Mouse (Mus musculus): Measurements from ENCODE around the gene Tmem8.
"Not testable (repeated sequence)": the region's sequence is repeated elsewhere in the genome, so short reads cannot be mapped to it uniquely, and the experiment has no call there.

The Tmem8 gene

DNA sequence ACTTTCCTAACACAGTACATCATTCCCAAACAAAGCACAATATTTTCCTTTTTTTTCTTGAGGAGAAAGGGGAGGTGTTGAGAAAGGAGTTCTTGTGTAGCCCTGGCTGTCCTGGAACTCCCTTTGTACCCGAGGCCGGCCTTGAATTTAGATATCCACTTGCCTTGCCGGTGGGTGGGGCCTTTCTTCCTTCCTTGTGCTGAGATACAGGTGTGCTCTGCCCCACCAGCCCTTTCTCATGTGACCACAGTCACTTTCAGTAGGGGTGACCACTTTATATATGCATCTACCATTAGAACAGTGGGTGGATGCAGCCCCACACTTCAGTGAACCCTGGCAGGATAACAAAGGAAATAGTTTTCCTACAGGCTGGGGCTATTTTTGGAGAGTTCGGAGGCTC lies 1.4 kb upstream of the Tmem8 start:
- no peak for DNase-seq (ENCODE audit: low read depth)

- DNase-seq (ENCODE audit: low read depth) = no peak
Measured at GRCm38 (mm10) chr17:26112751-26113150, 348 bp upstream of the Tmem8 start.

GRCm38 (mm10) chr17:26114061-26114460 lies 962 bp downstream of the Tmem8 start:
- DNase-seq (ENCODE audit: low read depth) = no peak

- DNase-seq (ENCODE audit: low read depth) = not testable (repeated sequence)
Measured at GRCm38 (mm10) chr17:26114461-26114860, 1.4 kb downstream of the Tmem8 start.

- DNase-seq (ENCODE audit: low read depth) = no peak
Measured at GRCm38 (mm10) chr17:26115205-26115898, 2.3 kb downstream of the Tmem8 start.

- DNase-seq (ENCODE audit: low read depth) = no peak
Measured at GRCm38 (mm10) chr17:26115956-26116487, 2.9 kb downstream of the Tmem8 start.

DNA sequence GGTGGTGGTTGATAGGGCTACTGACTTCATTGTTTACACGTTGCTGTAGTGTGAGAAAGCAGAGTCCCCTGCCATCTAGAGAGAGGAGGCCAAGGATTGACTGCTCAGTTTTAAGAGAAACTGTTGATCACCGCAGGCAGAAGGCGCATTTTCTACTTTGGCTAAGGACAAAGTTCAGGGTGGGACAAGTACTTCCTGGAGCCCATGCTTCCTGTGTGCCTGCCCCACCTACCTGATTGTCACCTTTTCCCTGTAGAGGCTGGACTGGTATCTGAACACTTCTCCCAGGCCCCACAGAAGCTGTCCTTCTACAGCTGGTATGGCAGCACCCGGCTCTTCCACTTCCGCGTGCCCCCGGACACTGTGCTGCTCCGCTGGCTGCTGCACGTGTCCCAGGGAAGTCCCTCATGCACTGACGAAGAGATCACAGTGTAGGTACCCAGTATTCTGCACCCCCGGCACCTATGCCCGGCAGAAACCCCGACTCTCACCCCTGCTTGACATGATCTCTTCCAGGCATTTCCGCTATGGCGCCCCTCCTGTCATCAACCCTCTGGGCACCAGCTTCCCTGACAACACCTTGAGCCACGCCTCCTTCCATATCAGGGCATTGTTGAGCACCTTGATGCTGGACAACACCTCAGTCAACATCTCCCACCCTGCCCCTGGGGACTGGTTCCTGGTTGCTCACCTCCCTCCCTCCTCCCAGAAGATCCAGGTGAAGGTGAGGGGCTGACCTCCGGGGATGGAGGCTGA lies 3.6 kb downstream of the Tmem8 start:
- no peak for DNase-seq (ENCODE audit: low read depth)

DNA sequence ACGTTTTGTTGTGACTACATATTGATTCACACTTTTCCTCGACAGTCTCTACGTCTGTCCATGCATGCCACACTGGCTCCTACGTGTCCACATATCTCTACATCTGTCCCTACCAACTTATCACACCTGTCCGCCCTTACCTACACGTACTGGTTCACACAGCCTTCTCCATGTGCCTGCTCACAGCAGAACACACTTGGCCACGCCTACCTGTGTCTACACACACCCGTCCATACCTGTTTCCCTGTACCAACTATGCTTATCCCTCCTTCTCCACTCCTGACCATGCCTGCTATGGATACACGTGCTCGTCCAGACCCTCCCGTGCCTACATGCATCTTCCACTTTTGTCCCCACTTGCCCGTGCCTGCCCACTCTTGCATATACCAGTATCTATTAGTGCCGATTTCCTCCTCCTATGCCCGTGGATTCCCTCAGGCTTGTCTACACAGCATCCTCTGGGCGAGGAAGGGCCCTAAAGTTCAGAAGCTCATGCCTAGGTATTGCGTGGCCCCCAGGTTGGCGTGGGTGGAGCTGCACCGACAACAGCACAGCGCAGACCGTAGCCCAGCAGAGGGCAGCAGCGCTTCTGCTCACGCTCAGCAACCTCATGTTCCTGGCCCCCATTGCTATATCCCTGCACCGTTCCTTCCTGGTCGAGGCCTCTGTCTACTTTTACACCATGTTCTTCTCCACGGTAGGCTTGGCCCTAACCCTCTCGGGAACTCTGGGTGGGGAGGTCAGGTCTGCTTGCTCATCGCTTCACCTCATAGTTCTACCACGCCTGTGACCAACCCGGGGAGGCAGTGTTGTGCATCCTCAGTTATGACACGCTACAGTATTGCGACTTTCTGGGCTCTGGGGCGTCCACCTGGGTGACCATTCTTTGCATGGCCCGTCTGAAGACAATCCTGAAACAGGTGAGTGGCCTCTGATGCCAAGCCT lies 6.9 kb downstream of the Tmem8 start:
- peak; percentile 50 for DNase-seq (ENCODE audit: low read depth)

DNA sequence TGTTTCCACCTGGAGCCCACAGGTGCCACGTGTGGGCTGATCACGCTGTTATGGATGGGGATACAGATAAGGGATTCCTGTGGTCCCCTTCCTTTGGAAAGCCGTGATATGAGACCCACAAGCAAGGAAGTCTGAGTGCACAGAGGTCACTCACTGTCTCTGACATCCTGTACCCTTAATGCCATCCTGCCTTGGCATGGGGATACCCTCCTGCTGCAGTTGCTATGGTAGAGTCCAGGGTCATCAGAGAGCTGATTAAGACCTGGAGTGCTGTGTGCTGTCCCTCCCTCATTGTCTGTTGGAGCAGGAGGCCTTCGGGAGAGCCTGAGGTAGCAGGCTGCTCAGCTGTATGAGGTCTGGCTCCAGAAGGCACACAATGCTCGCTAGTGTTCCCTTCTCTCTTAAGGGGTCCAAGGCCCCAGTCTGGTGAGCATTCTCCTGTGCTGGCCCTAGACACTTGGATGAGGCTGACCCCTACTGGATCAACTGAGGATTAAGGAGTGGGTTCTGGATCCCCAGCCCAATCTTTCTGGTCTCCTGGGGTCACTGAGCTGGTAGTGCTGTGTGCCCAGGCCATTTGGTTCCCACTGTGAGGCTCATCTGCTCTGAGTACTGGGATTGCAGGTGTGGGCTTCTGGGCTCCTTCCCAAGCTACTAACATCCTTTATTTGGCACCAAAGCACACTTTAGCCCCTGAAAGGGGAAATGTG lies 9.5 kb downstream of the Tmem8 start:
- no peak for DNase-seq (ENCODE audit: low read depth)

DNA sequence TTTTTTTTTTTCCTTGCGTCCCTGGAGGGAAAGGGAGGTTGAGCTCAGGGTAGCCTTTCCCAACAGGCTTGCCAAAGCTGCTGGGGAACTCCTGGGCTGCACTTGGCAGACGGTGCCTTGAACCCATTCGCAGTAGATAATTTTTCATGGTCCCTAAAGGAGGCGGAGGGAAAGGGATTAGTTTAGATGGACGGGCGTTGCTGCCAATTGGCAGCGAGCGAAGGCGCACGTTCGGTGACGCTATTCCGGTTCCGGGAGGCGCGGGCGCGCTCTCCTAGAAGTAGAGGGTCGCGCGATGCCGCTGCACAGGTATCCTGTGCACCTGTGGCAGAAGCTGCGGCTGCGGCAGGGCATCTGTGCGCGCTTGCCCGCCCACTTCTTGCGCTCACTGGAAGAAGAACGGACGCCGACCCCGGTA lies 10.2 kb downstream of the Tmem8 start, which contains the start of gene Mrpl28:
TSS of gene Mrpl28 (plus strand) at position 234 of the 418 bp plus-strand sequence.
- DNase-seq (ENCODE audit: low read depth) = peak; percentile 87

- no peak for DNase-seq (ENCODE audit: low read depth)
Measured at GRCm38 (mm10) chr17:26124560-26124959, 11.5 kb downstream of the Tmem8 start.

DNA sequence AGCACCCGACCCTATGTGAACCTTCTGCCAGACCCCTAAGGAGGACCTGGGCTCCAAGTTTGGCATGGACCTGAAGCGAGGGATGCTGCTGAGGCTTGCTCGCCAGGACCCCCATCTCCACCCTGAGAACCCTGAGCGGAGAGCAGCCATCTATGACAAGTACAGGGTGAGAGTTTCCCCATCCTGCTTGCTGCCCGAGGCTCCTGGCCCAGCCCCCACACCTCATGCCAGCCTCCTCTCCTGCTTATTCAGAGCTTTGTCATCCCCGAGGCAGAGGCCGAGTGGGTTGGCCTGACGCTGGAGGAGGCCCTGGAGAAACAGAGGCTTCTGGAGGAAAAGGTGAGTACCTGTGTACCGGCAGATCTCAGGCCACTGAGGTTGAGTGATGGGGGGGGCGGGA lies 12.1 kb downstream of the Tmem8 start:
- no peak for DNase-seq (ENCODE audit: low read depth)

DNA sequence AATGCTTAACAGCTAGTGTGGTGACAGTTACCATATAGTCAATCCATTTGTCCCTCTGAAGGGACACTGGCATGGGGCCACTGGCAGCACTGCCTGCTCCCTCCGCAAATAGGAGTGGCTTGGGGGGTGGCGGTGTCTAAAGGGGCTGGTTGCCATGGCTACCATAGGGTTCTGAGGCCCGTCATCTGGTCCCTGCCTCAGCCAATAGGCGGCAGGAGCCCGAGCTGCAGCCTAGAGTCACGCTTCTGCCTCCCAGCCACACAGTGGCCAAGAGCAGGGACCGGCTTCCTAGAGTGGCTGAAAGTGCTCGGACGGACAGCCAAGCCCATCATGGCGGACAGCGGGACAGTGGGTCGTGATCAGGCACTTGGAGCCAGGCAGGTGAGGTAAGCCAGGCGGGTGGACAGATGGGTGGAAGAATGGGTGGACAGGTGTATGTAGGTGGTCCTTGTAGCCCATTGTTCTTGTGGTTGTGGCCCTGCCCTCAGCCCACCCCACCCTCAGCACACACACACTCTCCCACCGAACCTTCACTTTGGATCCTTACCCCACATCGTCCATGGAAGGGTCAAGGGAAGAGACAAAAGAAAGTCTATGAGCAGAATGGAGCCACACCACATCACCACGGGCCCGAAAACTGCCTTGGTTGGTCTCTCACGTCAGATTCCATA lies 18.1 kb downstream of the Tmem8 start:
- DNase-seq (ENCODE audit: low read depth) = no peak

DNA sequence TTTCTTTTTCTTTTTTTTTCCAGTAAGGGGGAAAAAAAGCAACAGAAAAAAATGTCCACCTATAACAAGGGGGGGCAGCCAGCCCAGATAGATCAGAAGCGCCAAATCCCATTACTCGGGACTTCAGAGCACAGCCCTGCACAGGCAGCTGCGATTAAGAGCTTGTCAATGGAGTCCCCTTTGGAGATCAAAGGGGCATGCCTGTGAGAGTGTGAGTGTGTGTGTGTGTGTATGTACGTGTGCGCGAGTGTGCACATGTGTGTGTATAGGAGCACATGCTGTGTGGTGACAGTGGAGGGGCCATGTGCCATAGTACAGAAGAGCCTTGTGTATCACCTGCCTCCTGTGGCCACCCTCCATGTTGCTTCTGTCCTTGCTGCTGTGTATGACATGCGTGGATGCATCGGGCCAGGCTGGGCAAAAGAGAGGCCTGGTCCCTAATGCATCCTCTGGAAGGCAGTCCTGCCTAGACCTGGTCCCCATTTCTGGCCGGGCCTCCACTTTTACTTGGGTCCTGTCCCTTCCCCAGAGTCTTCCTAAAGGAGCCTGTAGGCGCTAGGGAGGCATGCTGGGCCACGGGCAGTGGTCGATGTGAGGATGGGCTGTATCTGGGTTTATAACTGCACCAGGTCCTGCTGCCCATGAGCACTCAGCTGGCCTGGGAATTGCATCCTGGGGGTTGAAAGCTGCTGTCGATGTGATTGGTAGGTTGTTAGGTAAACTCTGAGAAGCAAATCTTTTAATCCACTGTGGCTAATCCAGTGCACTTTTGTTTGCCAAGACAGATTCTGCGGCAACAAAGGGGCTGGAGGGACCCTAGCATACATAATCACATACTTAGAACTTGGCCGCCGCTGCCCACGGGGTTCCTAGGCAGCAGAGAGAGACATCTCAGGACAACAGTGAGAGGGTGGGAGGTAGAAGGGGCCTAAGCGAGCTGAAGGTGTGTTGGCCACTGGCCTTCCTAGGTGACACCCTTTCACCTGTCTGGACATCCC lies 19.1 kb downstream of the Tmem8 start:
- DNase-seq (ENCODE audit: low read depth) = no peak

DNA sequence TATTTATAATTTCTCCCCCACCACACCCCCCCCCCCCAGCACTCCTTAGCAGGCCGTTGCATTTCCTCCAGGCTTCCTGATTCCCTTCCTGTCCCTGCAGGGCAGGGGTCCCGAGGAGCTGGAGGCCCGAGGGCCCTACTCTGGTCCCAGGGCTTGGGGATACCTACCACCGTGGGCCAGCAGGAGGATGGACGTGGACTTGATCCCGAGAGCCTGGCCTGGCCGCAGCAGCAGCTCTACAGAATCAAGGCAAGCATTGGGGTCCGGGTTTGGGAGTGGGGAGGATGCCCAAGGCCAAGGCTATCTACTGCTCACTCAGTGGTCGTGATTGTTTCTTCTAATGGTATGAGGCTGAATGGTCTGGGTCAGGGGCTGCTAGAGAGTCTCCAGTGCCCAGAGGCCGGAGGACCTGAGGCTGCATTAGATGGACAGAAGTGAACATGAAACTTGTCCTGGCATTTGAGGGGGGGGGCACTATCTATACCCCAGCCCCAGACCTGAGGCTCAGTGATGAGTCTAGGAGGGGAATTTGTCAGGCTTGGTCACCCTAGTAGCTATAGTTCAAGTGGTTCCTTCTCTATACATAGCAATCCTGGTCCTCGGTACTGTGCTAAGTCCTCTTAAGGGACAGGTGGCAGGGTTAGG lies 24.1 kb downstream of the Tmem8 start:
- no peak for DNase-seq (ENCODE audit: low read depth)

DNA sequence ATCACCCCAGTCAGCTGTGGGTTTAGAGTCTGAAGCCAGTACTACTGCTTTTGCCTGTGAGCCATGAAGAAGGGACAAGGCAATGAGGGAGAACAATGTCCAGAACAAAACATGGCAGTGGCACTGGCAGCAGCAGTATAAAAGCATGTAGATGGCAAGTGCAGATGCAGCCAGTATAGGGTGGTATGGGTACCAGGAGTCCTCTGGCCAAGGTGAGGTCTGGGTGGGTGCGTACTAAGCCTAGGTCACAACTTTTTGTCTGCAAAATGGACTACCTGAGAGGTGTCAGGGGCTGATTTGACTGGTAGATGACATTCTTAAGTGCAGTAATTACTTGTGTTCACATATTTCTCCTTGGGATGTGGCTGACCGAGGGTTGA lies 24.6 kb downstream of the Tmem8 start:
- no peak for DNase-seq (ENCODE audit: low read depth)

- peak; percentile 89 for DNase-seq (ENCODE audit: low read depth)
Measured at GRCm38 (mm10) chr17:26138239-26138836, 25.2 kb downstream of the Tmem8 start, which contains the start of gene Axin1. TSS of gene Axin1 (plus strand) at chr17:26138688.

GRCm38 (mm10) chr17:26138901-26139381 lies 25.8 kb downstream of the Tmem8 start:
- no peak for DNase-seq (ENCODE audit: low read depth)
